Mouse (Mus musculus): ENCODE measurements around the gene Tmem114. TPM values are rescaled to one million over a fixed set of nuclear protein-coding genes. Genes with fewer than 3 reads are reported as not detected.

Tmem114 gene
- polyA plus RNA-seq, 1 experiment from 2014 or later, result 0.30 TPM

DNA sequence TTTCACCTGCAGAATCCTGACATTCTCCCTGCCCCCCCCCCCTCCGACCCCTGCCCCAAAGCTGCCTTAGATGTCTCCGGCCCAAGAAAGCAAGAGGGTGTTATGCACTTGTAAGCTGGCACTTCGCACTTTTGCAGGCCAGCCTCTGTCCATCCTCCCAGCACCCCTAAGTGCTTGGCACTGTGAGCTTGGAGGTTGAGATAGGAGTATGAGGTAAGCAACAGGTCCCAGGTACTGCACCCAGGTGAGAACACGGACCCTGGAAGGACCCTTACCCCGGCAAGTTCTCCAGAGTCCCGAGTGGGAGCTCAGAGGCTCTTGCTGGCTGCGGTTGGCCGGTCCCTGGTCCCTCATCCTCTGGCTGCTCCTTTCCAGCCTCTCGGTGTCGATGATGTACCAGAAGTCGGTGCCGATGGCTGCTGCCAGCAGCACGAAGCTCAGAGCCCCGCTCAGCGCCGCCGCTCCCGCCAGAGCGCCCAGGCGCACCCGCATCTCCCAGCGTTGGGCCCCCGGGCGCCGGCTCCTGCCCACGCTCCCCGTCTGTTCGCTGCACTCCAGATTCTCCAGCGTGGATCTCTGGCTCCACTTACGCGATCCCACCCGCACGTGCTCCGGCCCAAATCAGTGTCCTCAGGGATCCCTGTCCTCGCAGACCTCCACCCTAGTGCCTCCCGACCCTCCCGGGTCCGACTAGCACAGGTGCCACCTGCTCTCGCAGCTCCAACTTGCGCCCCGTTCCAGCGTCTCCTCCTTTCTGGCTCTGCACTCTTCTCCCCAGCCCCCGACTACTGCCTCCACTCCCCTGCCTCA is 570 bp downstream of the Tmem114 start:
- WGBS, result 4% methylated on average over 43 of the region's 43 CpGs
- Histone ChIP-seq H3K27me3 (peaks cover 63% of the 10 kb centered on the region), H3K9me3 (no peaks in the 10 kb centered on the region), H3K36me3 (no peaks in the 10 kb centered on the region), H3K4me1 (replicated peaks) (peaks cover 9% of the 10 kb centered on the region), H3K9ac (replicated peaks) (peak overlapping the region; percentile 59), H3K4me3 (replicated peaks) (peak overlapping the region; percentile 41), H3K27ac (no peak overlapping the region), H3K4me2 (replicated peaks) (peak overlapping the region; percentile 70)
- ATAC-seq, result peak; percentile 27; the same call in 1 of the 2 replicates

DNA sequence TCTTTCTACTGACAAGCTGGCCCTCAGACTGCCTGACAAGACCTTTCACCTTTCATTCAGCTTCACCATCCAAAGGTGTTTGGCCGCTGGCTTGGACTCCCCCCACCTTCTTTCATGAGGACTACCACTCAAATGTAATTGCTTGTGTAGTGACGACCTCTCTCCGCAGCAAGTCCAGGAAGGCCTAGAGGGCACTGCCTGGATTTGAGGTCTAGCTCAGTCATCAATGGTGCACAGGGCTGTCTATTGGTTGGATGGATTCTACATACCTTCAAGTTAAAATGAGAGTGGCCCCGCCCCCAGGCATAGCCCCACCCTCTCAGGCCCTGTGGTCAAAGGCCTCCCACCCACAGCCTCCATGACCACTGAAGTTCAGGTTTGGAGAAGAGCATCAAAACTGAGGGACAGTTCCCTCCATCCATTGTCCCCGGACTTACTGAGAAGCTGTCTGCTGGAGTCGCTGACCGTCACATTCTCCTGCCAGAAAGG is 1.3 kb downstream of the Tmem114 start:
- Histone ChIP-seq H3K27ac (no peak overlapping the region), H3K9ac (replicated peaks) (no peak overlapping the region), H3K4me3 (replicated peaks) (no peak overlapping the region), H3K9me3 (no peaks in the 10 kb centered on the region), H3K36me3 (no peaks in the 10 kb centered on the region), H3K4me1 (replicated peaks) (peaks cover 9% of the 10 kb centered on the region), H3K27me3 (peaks cover 63% of the 10 kb centered on the region), H3K4me2 (replicated peaks) (no peak overlapping the region)
- no peak for ATAC-seq
- WGBS, result 43% methylated on average over 7 of the region's 7 CpGs

DNA sequence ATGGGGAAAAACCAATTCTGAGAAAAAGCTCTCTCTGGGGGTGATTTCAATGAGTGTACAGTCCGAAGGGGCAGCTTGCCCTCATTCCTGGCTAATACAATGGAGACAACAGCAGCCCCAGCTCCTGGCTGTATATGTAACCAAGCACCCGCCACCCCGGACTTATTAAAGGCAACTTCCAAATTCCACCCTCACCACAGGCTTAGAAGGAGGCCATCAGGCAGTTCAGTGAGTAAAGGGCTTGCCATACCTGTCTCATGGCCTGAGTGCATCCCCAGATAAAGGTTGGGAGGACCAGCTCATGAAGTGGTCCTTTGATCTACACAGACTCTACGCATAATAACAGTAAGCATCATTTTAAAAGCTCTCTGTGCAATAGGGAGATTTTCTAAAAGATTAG is 4.1 kb downstream of the Tmem114 start:
- Histone ChIP-seq H3K4me2 (replicated peaks) (no peak overlapping the region), H3K27ac (no peak overlapping the region), H3K4me3 (replicated peaks) (no peak overlapping the region), H3K27me3 (peaks cover 47% of the 10 kb centered on the region), H3K36me3 (no peaks in the 10 kb centered on the region), H3K9ac (replicated peaks) (no peak overlapping the region), H3K9me3 (no peaks in the 10 kb centered on the region), H3K4me1 (replicated peaks) (peaks cover 16% of the 10 kb centered on the region)
- 89% methylated on average over 4 of the region's 4 CpGs for WGBS
- ATAC-seq, result no peak

DNA sequence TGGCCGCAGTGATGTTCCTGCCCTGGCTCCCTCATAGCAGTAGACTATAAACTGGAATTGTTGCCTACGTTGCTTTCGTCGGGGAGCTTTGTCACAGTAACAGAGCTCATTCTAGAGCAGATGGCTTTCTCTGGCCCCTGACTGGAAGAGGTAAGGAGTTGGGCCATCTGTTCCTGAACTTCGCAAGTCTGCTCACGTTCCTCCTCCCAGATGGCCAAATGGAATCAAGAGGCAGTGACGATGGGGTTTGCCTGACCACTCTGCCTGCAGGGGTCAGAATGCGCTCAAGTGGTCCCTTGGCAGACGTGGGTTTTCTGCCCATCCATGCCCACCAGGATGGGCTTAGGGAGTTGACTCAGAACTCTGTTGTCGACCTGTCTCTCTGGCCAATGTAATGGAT is 4.6 kb downstream of the Tmem114 start:
- no peak for ATAC-seq
- WGBS, result 84% methylated on average over 10 of the region's 10 CpGs

DNA sequence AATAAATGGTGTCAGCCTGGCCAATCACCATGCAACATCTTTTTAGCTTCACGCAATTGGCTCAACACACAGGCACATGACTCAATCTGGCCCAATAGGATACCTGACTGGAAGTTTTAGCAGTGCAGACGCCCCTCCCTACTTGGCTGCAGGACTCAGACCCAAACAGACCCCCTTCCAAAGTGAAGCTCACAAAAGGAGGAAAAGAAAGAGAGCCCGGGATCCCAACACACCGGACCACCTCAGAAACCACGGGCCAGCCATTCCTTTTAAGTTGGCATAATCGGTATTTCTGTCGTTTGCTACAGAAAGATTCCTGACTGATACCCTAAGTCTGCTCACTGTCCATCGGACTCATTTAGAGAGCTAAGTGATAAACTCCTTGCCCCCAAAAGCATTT is 5.3 kb downstream of the Tmem114 start:
- H3K4me1 ChIP-seq (replicated peaks), result peaks cover 13% of the 10 kb centered on the region
- peaks cover 35% of the 10 kb centered on the region for H3K27me3 ChIP-seq
- no peak overlapping the region for H3K9ac ChIP-seq (replicated peaks)
- no peaks in the 10 kb centered on the region for H3K36me3 ChIP-seq
- 90% methylated on average over 8 of the region's 8 CpGs for WGBS
- no peak for ATAC-seq
- no peak overlapping the region for H3K4me2 ChIP-seq (replicated peaks)
- no peaks in the 10 kb centered on the region for H3K9me3 ChIP-seq
- no peak overlapping the region for H3K27ac ChIP-seq
- H3K4me3 ChIP-seq (replicated peaks), result no peak overlapping the region

More for the DNA sequence above, 4.6 kb downstream of the Tmem114 start:
- Histone ChIP-seq H3K4me1 (replicated peaks) (peaks cover 16% of the 10 kb centered on the region), H3K4me2 (replicated peaks) (no peak overlapping the region), H3K36me3 (no peaks in the 10 kb centered on the region), H3K4me3 (replicated peaks) (no peak overlapping the region), H3K9me3 (no peaks in the 10 kb centered on the region), H3K9ac (replicated peaks) (no peak overlapping the region), H3K27me3 (peaks cover 42% of the 10 kb centered on the region), H3K27ac (no peak overlapping the region)

DNA sequence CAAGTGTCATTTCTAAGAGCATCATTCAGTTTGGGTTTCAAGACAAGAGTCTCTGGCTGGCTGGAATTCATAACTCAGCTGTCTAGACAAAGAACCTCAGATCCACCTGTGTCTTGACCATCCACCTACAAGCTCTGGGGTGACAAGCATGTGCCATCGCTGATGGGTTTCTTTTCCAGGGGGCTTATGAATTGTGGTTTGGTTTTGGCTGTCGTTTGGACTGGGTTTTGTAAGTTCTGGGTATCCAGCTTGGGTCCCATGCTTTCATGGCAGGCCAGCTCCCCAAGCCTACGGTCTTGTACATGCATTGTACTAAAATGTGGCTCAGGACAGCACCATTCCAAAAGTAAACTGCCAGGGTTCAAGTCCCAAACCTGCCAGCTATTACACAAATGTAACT is 6.8 kb downstream of the Tmem114 start:
- no peak for ATAC-seq

DNA sequence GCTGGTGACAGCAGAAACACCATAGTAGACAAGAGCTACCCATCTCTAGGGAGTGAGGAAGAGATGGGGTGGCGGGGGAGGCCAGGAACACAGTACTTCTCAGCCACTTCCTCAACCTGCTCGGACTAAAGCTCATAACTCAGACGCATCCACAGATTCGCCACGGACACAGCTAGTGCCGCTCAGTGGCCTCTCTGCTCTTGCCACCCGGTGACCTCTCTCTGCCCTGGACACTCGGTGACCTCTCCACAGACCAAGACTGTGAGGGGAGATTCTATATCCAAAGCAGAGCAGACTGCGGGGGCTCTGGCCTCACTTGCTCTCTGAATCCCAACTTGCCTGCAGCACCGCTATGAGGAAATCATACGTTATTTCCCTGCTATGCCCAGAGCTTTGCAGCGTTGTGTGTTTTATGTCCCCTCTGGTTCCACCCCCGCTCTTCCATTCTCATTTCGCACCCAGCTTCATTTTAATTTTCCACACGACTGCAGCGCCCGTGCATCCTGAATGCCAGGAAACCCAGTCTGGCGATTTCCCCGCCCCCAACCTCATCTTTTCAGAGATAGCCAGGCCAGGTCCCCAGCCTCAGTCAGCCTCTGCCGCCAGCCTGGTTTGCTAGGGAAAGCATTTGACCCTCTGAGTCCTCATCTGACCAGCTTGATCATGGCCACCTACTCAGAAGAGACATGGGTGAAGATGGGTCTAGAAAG is 7.8 kb downstream of the Tmem114 start:
- Histone ChIP-seq H3K27ac (no peak overlapping the region), H3K36me3 (no peaks in the 10 kb centered on the region), H3K4me3 (replicated peaks) (no peak overlapping the region), H3K4me1 (replicated peaks) (peaks cover 7% of the 10 kb centered on the region; the same call in 1 of the 2 replicates), H3K27me3 (peaks cover 11% of the 10 kb centered on the region), H3K9me3 (no peaks in the 10 kb centered on the region), H3K9ac (replicated peaks) (no peak overlapping the region), H3K4me2 (replicated peaks) (no peak overlapping the region)
- ATAC-seq, result no peak
- WGBS, result 58% methylated on average over 20 of the region's 20 CpGs

More for the DNA sequence above, 6.8 kb downstream of the Tmem114 start:
- Histone ChIP-seq H3K4me3 (replicated peaks) (no peak overlapping the region), H3K4me2 (replicated peaks) (no peak overlapping the region), H3K27ac (no peak overlapping the region), H3K9me3 (no peaks in the 10 kb centered on the region), H3K27me3 (peaks cover 20% of the 10 kb centered on the region), H3K36me3 (no peaks in the 10 kb centered on the region), H3K9ac (replicated peaks) (no peak overlapping the region), H3K4me1 (replicated peaks) (peaks cover 7% of the 10 kb centered on the region; the same call in 1 of the 2 replicates)
- 90% methylated on average over 3 of the region's 3 CpGs for WGBS

DNA sequence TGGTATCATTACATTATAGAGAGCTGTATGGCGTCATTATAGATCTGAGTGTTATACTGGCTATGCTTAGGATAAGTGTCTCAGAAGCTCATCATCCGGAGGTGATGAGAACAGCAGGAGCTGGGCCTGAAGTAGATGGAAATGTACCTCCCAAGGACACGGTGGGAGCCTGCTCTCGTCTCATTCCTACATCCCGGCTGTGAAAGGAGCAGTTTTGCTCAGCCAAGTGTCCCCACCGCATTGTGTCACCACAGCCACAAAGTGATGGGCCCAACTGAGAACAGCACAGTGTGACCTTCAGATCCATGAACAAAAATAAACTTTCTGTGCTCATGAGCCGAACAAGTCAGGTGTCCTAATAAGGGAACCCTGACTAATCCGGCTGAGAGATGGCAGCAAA is 8.9 kb downstream of the Tmem114 start:
- Histone ChIP-seq H3K27me3 (peaks cover 8% of the 10 kb centered on the region; the same call in 1 of the 2 replicates), H3K4me2 (replicated peaks) (no peak overlapping the region), H3K9ac (replicated peaks) (no peak overlapping the region), H3K9me3 (no peaks in the 10 kb centered on the region), H3K27ac (no peak overlapping the region), H3K4me1 (replicated peaks) (peaks cover 7% of the 10 kb centered on the region; the same call in 1 of the 2 replicates), H3K36me3 (no peaks in the 10 kb centered on the region), H3K4me3 (replicated peaks) (no peak overlapping the region)
- ATAC-seq, result no peak
- WGBS, result 87% methylated on average over 8 of the region's 8 CpGs

DNA sequence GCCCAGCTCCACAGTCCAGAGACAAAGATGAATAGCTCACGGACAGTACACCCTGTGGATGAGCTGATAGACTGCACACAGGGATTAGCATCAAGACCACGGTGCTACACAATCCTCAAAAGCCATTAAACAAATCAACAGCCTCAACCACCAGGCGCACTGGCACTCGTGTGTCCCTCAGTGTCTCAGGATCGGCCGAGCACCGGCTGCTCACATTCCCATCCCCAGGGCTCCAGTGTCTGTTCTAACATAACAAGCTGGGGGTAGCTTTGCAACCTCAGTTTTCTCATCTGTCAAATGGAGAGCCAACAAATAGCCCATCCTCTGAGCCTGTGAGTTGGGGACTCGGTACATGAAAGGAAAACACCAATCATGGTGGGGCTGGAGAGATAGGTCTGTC is 11.5 kb downstream of the Tmem114 start:
- H3K36me3 ChIP-seq, result no peaks in the 10 kb centered on the region
- no peak for ATAC-seq
- no peak overlapping the region for H3K9ac ChIP-seq (replicated peaks)
- no peak overlapping the region for H3K4me3 ChIP-seq (replicated peaks)
- H3K9me3 ChIP-seq, result no peaks in the 10 kb centered on the region
- 72% methylated on average over 8 of the region's 8 CpGs for WGBS
- no peak overlapping the region for H3K4me2 ChIP-seq (replicated peaks)
- peaks cover 12% of the 10 kb centered on the region; the same call in 1 of the 2 replicates for H3K4me1 ChIP-seq (replicated peaks)
- peaks cover 21% of the 10 kb centered on the region for H3K27me3 ChIP-seq
- no peak overlapping the region for H3K27ac ChIP-seq

DNA sequence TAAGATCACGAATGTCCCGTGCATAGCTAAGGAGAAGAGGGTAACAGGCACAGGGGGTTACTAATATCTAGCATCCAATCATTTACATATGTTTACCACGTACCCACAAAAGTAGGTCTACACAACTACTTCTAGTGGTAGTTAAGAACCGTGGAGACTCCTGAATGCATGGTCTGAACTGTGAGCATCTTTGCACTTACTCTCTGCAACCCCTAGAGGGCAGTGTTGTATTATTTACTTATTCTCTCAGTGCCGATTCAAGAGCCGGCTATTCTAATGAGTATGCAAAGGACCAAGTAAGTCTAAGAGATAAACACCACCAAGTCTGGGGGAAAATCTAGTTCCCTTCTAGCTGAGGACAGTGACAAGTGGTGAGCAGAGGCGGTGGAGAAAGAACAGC is 12.7 kb downstream of the Tmem114 start:
- Histone ChIP-seq H3K4me3 (replicated peaks) (no peak overlapping the region), H3K9me3 (no peaks in the 10 kb centered on the region), H3K4me2 (replicated peaks) (no peak overlapping the region), H3K4me1 (replicated peaks) (peaks cover 10% of the 10 kb centered on the region; the same call in 1 of the 2 replicates), H3K27ac (no peak overlapping the region), H3K27me3 (peaks cover 25% of the 10 kb centered on the region), H3K9ac (replicated peaks) (no peak overlapping the region), H3K36me3 (no peaks in the 10 kb centered on the region)
- peak; percentile 73 for ATAC-seq
- 14% methylated on average over 7 of the region's 7 CpGs for WGBS

DNA sequence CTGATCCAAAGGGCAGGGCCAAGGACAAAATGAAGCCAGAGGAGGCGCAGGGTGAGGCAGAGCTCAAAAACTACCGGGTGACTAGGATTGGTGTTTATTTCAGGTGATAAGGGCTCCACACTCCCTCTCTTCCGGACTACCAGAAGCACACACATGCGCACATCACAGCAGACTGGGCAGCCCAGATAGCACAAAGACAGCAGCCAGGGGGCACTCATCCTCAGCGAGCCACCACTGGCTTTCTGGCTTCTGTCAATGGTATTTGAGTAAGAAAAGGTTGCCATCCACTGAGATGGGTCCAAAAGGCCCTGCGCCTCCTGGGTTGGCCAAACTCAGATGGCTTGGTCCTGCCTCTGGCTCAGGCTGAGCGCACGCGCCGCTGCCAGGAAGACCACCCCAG is 15.7 kb downstream of the Tmem114 start:
- WGBS, result 22% methylated on average over 10 of the region's 10 CpGs
- peak; percentile 53 for ATAC-seq
- Histone ChIP-seq H3K9me3 (no peaks in the 10 kb centered on the region), H3K9ac (replicated peaks) (no peak overlapping the region), H3K27ac (no peak overlapping the region), H3K4me3 (replicated peaks) (no peak overlapping the region), H3K36me3 (no peaks in the 10 kb centered on the region), H3K4me1 (replicated peaks) (0 out of 2 replicates have a peak, but pooled peaks cover 5% of the 10 kb centered on the region), H3K27me3 (peaks cover 25% of the 10 kb centered on the region), H3K4me2 (replicated peaks) (peak overlapping the region; percentile 26; the same call in 1 of the 2 replicates)

DNA sequence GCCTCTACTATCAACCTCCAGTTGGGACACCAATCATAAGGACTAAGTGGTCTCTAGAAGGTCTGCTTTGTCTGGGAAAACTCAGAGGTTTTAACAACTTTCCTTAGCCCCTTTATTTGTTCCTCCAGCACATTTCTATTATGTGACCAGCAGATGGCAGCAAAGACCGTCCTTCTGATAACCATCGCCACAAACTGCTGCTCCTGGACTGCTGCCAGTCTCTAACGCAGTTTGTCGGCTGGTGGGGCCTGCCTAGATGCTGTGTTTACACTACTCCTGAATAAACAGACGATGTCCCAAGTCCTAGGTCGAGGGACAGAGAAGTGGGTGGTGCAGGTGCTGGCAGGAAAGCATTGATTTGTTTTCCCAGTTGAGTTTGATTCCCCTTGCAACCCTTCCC is 18.2 kb downstream of the Tmem114 start:
- Histone ChIP-seq H3K4me2 (replicated peaks) (no peak overlapping the region), H3K27ac (no peak overlapping the region), H3K9me3 (no peaks in the 10 kb centered on the region), H3K27me3 (peaks cover 25% of the 10 kb centered on the region), H3K4me1 (replicated peaks) (0 out of 2 replicates have a peak, but pooled peaks cover 7% of the 10 kb centered on the region), H3K36me3 (no peaks in the 10 kb centered on the region), H3K4me3 (replicated peaks) (no peak overlapping the region), H3K9ac (replicated peaks) (no peak overlapping the region)
- under 1% methylated on average over 6 of the region's 6 CpGs for WGBS
- ATAC-seq, result peak; percentile 31; the same call in 1 of the 2 replicates
